ENCODE assay signal across 8 mouse cellular contexts in genomic region chr17:31565141-31566056, GRCm38 (mm10). TPM values are rescaled to one million over a fixed set of nuclear protein-coding genes. Genes with fewer than 3 reads are reported as not detected.
DNase-seq lines count a peak whose midpoint lies in the region.

No protein-coding gene starts in this region.

- peak overlapping the region; percentile 97 for H3K27ac ChIP-seq in forebrain, embryonic 10.5 days

- H3K4me1 ChIP-seq in forebrain, embryonic 10.5 days = peaks cover 35% of the 10 kb centered on the region

- intact Hi-C loops in heart, postnatal 25 days (cut with DNase I) = loop anchor here (2.0 to 5.0 kb wide), 2 partner anchors 43 to 93 kb away; partner anchors contain the start of genes Ndufv3 and U2af1

- no peaks in the 10 kb centered on the region for H3K9me3 ChIP-seq in forebrain, embryonic 10.5 days

- H3K27me3 ChIP-seq in forebrain, embryonic 10.5 days (ENCODE audit: poor library complexity, severe bottlenecking) = no peaks in the 10 kb centered on the region

- H3K4me3 ChIP-seq in forebrain, embryonic 10.5 days = peak overlapping the region; percentile 81

- H3K36me3 ChIP-seq in forebrain, embryonic 10.5 days (replicated peaks) = peaks cover 9% of the 10 kb centered on the region

- under 1% methylated on average over 86 of the region's 88 CpGs for WGBS in forebrain, embryonic 10.5 days

- DNase-seq in CD8-positive naive resting alpha-beta T cell, adult 2 months (ENCODE audit: low read depth in 2 of 2, low spot score in 2 of 2) = peak; percentile 48 to 49
- peak; percentile 33 to 36 for DNase-seq in adrenal gland, postnatal 4 days (ENCODE audit: low spot score in 2 of 2)
- peak; percentile 75 for DNase-seq in forebrain, embryonic 10.5 days (ENCODE audit: extremely low spot score, low spot score)
- DNase-seq in heart, postnatal 25 days (ENCODE audit: low spot score) = peak; percentile 39
- DNase-seq in layer of hippocampus, adult 9-11 months = peak; percentile 63
- DNase-seq in lung, postnatal 10 days = peak; percentile 78
- peak; percentile 80 for DNase-seq in retina, embryonic 14.5 days (ENCODE audit: low spot score)
- peak; percentile 88 for DNase-seq in thymus, postnatal 4 days

RNA-seq across cellular contexts. Expression of gene Pknox1, which starts 0.9 kb away (rescaled TPM):
- 10 to 100 TPM; 22.0 to 26.7 TPM for total RNA-seq in adrenal gland, postnatal 4 days (2021)
- polyA plus RNA-seq in forebrain, embryonic 10.5 days (2016; fragmentation: Nextera tagmentation; extraction: Ambion mirVana) = 18.3 and 19.1 TPM in 2 replicates
- total RNA-seq in heart, postnatal 25 days (2021) = 10 to 100 TPM in 1 of 2 experiments, 1 to 10 TPM in 1; 9.9 to 14.6 TPM

RNA-seq across cellular contexts. Expression of gene Ndufv3, which starts 45.5 kb away (rescaled TPM):
- total RNA-seq in adrenal gland, postnatal 4 days (2021) = 100 to 1,000 TPM; 359 to 397 TPM
- polyA plus RNA-seq in forebrain, embryonic 10.5 days (2016; fragmentation: Nextera tagmentation; extraction: Ambion mirVana) = 214 and 224 TPM in 2 replicates
- 1,000 to 10,000 TPM; 1,413 to 1,444 TPM for total RNA-seq in heart, postnatal 25 days (2021)

RNA-seq across cellular contexts. Expression of gene Wdr4, which starts 45.6 kb away (rescaled TPM):
- 10 to 100 TPM; 31.4 to 33.7 TPM for total RNA-seq in adrenal gland, postnatal 4 days (2021)
- polyA plus RNA-seq in forebrain, embryonic 10.5 days (2016; fragmentation: Nextera tagmentation; extraction: Ambion mirVana) = 78.5 and 81.3 TPM in 2 replicates
- 1 to 10 TPM; 5.7 to 7.4 TPM for total RNA-seq in heart, postnatal 25 days (2021)

Comparison
In these comparisons a context has a peak if more than half of its experiments do, and no peak if none do; other contexts are left out.
1. Peak in every context shown above with its lines: DNase-seq, H3K4me3 ChIP-seq and H3K27ac ChIP-seq.
2. DNase-seq: peak in every context shown above with its lines; median percentile 88 in thymus, postnatal 4 days; 80 in retina, embryonic 14.5 days; 78 in lung, postnatal 10 days; 75 in forebrain, embryonic 10.5 days; 63 in layer of hippocampus, adult 9-11 months; 48 in CD8-positive naive resting alpha-beta T cell, adult 2 months; 39 in heart, postnatal 25 days; 34 in adrenal gland, postnatal 4 days.